Mouse (Mus musculus): Measurements from ENCODE around the gene Olfr506. TPM values are rescaled to one million over a fixed set of nuclear protein-coding genes. Genes with fewer than 3 reads are reported as not detected.
"Not testable (repeated sequence)": the region's sequence is repeated elsewhere in the genome, so short reads cannot be mapped to it uniquely, and the experiment has no call there.

Gene Olfr506
- polyA plus RNA-seq (2012; rRNA removed) = not detected in 2 replicates

- Histone ChIP-seq H3K27ac (ENCODE audit: insufficient read depth, low read length) (no peak within 1 kb of the TSS), H3K4me3 (ENCODE audit: insufficient read depth, low read length) (no peak within 1 kb of the TSS), H3K4me1 (ENCODE audit: control insufficient read depth, insufficient read depth, low read length) (no peaks in the 10 kb centered on the region)
- TF ChIP-seq POLR2A (IDR thresholded peaks at IDR 0.05; ENCODE audit: extremely low read depth, insufficient read depth, low read length) = no peak
- no peak for TF ChIP-seq CTCF (IDR thresholded peaks at IDR 0.05; ENCODE audit: extremely low read depth, insufficient read depth, low read length)
Measured at GRCm38 (mm10) chr7:108610487-108610886, at the start of gene Olfr506. TSS of gene Olfr506 (plus strand) at chr7:108610787.

- no peak for TF ChIP-seq CTCF (IDR thresholded peaks at IDR 0.05; ENCODE audit: extremely low read depth, insufficient read depth, low read length)
- no peak for TF ChIP-seq POLR2A (IDR thresholded peaks at IDR 0.05; ENCODE audit: extremely low read depth, insufficient read depth, low read length)
- H3K4me1 ChIP-seq (ENCODE audit: control insufficient read depth, insufficient read depth, low read length) = no peaks in the 10 kb centered on the region
- no peak within 1 kb of the TSS for H3K27ac ChIP-seq (ENCODE audit: insufficient read depth, low read length)
- H3K4me3 ChIP-seq (ENCODE audit: insufficient read depth, low read length) = no peak within 1 kb of the TSS
Measured at GRCm38 (mm10) chr7:108565693-108566092, 44.9 kb upstream of the Olfr506 start, which contains the start of gene Olfr504. TSS of gene Olfr504 (minus strand) at chr7:108565793.

- no peak overlapping the region for H3K4me3 ChIP-seq (ENCODE audit: insufficient read depth, low read length)
- no peak overlapping the region for H3K27ac ChIP-seq (ENCODE audit: insufficient read depth, low read length)
- no peaks in the 10 kb centered on the region for H3K4me1 ChIP-seq (ENCODE audit: control insufficient read depth, insufficient read depth, low read length)
- no peak for TF ChIP-seq POLR2A (IDR thresholded peaks at IDR 0.05; ENCODE audit: extremely low read depth, insufficient read depth, low read length)
- no peak for TF ChIP-seq CTCF (IDR thresholded peaks at IDR 0.05; ENCODE audit: extremely low read depth, insufficient read depth, low read length)
Measured at GRCm38 (mm10) chr7:108589797-108590196, 20.8 kb upstream of the Olfr506 start.

- not testable (repeated sequence) for H3K27ac ChIP-seq (ENCODE audit: insufficient read depth, low read length); H3K4me1 ChIP-seq (ENCODE audit: control insufficient read depth, insufficient read depth, low read length); H3K4me3 ChIP-seq (ENCODE audit: insufficient read depth, low read length)
Measured at GRCm38 (mm10) chr7:108601916-108602315, 8.7 kb upstream of the Olfr506 start.

- Histone ChIP-seq H3K4me3 (ENCODE audit: insufficient read depth, low read length) (no peak overlapping the region), H3K4me1 (ENCODE audit: control insufficient read depth, insufficient read depth, low read length) (no peaks in the 10 kb centered on the region), H3K27ac (ENCODE audit: insufficient read depth, low read length) (no peak overlapping the region)
- TF ChIP-seq POLR2A (IDR thresholded peaks at IDR 0.05; ENCODE audit: extremely low read depth, insufficient read depth, low read length) (no peak), CTCF (IDR thresholded peaks at IDR 0.05; ENCODE audit: extremely low read depth, insufficient read depth, low read length) (no peak)
Measured at GRCm38 (mm10) chr7:108614110-108614509, 3.5 kb downstream of the Olfr506 start.

- not testable (repeated sequence) for H3K4me1 ChIP-seq (ENCODE audit: control insufficient read depth, insufficient read depth, low read length); H3K4me3 ChIP-seq (ENCODE audit: insufficient read depth, low read length); H3K27ac ChIP-seq (ENCODE audit: insufficient read depth, low read length)
Measured at GRCm38 (mm10) chr7:108616781-108617180, 6.2 kb downstream of the Olfr506 start.

GRCm38 (mm10) chr7:108621514-108621913 lies 10.9 kb downstream of the Olfr506 start, which contains the start of gene Olfr507:
TSS of gene Olfr507 (plus strand) at chr7:108621814.
- Histone ChIP-seq H3K4me3 (ENCODE audit: insufficient read depth, low read length) (no peak within 1 kb of the TSS), H3K27ac (ENCODE audit: insufficient read depth, low read length) (no peak within 1 kb of the TSS)

GRCm38 (mm10) chr7:108629694-108630093 lies 19.1 kb downstream of the Olfr506 start, which contains the start of gene Olfr508:
TSS of gene Olfr508 (plus strand) at chr7:108629994.
- H3K4me1 ChIP-seq (ENCODE audit: control insufficient read depth, insufficient read depth, low read length) = no peaks in the 10 kb centered on the region
- no peak within 1 kb of the TSS for H3K4me3 ChIP-seq (ENCODE audit: insufficient read depth, low read length)
- TF ChIP-seq CTCF (IDR thresholded peaks at IDR 0.05; ENCODE audit: extremely low read depth, insufficient read depth, low read length) = no peak
- no peak for TF ChIP-seq POLR2A (IDR thresholded peaks at IDR 0.05; ENCODE audit: extremely low read depth, insufficient read depth, low read length)
- no peak within 1 kb of the TSS for H3K27ac ChIP-seq (ENCODE audit: insufficient read depth, low read length)

More at GRCm38 (mm10) chr7:108621514-108621913, 10.9 kb downstream of the Olfr506 start, which contains the start of gene Olfr507:
- no peaks in the 10 kb centered on the region for H3K4me1 ChIP-seq (ENCODE audit: control insufficient read depth, insufficient read depth, low read length)
- TF ChIP-seq CTCF (IDR thresholded peaks at IDR 0.05; ENCODE audit: extremely low read depth, insufficient read depth, low read length) (no peak), POLR2A (IDR thresholded peaks at IDR 0.05; ENCODE audit: extremely low read depth, insufficient read depth, low read length) (no peak)

- no peak within 1 kb of the TSS for H3K4me3 ChIP-seq (ENCODE audit: insufficient read depth, low read length)
- TF ChIP-seq POLR2A (IDR thresholded peaks at IDR 0.05; ENCODE audit: extremely low read depth, insufficient read depth, low read length) (no peak), CTCF (IDR thresholded peaks at IDR 0.05; ENCODE audit: extremely low read depth, insufficient read depth, low read length) (no peak)
- no peak within 1 kb of the TSS for H3K27ac ChIP-seq (ENCODE audit: insufficient read depth, low read length)
- H3K4me1 ChIP-seq (ENCODE audit: control insufficient read depth, insufficient read depth, low read length) = no peaks in the 10 kb centered on the region
Measured at GRCm38 (mm10) chr7:108651806-108652205, 41.2 kb downstream of the Olfr506 start, which contains the start of gene Olfr509. TSS of gene Olfr509 (minus strand) at chr7:108651906.

GRCm38 (mm10) chr7:108662419-108662818 lies 51.8 kb downstream of the Olfr506 start:
- Histone ChIP-seq H3K27ac (ENCODE audit: insufficient read depth, low read length) (no peak overlapping the region), H3K4me3 (ENCODE audit: insufficient read depth, low read length) (no peak overlapping the region), H3K4me1 (ENCODE audit: control insufficient read depth, insufficient read depth, low read length) (no peaks in the 10 kb centered on the region)
- TF ChIP-seq POLR2A (IDR thresholded peaks at IDR 0.05; ENCODE audit: extremely low read depth, insufficient read depth, low read length) (no peak), CTCF (IDR thresholded peaks at IDR 0.05; ENCODE audit: extremely low read depth, insufficient read depth, low read length) (no peak)

Other genes starting within 250 kb of the Olfr506 start
- gene Olfr494, start 245.5 kb upstream of the Olfr506 start, polyA plus RNA-seq (2012; rRNA removed) = not detected in 2 replicates
- not detected in 2 replicates for gene Olfr495, start 217.6 kb upstream of the Olfr506 start, polyA plus RNA-seq (2012; rRNA removed)
- gene Olfr497, start 190.4 kb upstream of the Olfr506 start, polyA plus RNA-seq (2012; rRNA removed) = not detected in 2 replicates
- not detected in 2 replicates for gene Olfr498, start 145.5 kb upstream of the Olfr506 start, polyA plus RNA-seq (2012; rRNA removed)
- not detected in 2 replicates for gene Olfr502, start 85.7 kb upstream of the Olfr506 start, polyA plus RNA-seq (2012; rRNA removed)
- not detected in 2 replicates for gene Olfr503, start 66.3 kb upstream of the Olfr506 start, polyA plus RNA-seq (2012; rRNA removed)
- not detected in 2 replicates for gene Olfr504, start 45.0 kb upstream of the Olfr506 start, polyA plus RNA-seq (2012; rRNA removed)
- not detected in 2 replicates for gene Olfr507, start 11.0 kb downstream of the Olfr506 start, polyA plus RNA-seq (2012; rRNA removed)
- not detected in 2 replicates for gene Olfr508, start 19.2 kb downstream of the Olfr506 start, polyA plus RNA-seq (2012; rRNA removed)
- not detected in 2 replicates for gene Olfr509, start 41.1 kb downstream of the Olfr506 start, polyA plus RNA-seq (2012; rRNA removed)
- gene Olfr510, start 55.6 kb downstream of the Olfr506 start, polyA plus RNA-seq (2012; rRNA removed) = not detected in 2 replicates
- gene Olfr512, start 102.5 kb downstream of the Olfr506 start, polyA plus RNA-seq (2012; rRNA removed) = not detected in 2 replicates
- gene Olfr513, start 140.2 kb downstream of the Olfr506 start, polyA plus RNA-seq (2012; rRNA removed) = not detected in 2 replicates
- not detected in 2 replicates for gene Olfr514, start 215.2 kb downstream of the Olfr506 start, polyA plus RNA-seq (2012; rRNA removed)
- gene Olfr516, start 239.7 kb downstream of the Olfr506 start, polyA plus RNA-seq (2012; rRNA removed) = not detected in 2 replicates